Mouse (Mus musculus) heart, postnatal 14 days (tissue): Measurements from ENCODE around the gene Grem2. TPM values are rescaled to one million over a fixed set of nuclear protein-coding genes. Genes with fewer than 3 reads are reported as not detected.

ENCODE experiments used
- DNase-seq, 2 experiments: peaks; one replicate each; pipeline ENCODE4 v3.0.0; 2021 to 2022
- intact Hi-C: fragments of 180-260 bp; cut with DNase I; formaldehyde crosslinking; loops from one replicate; pipeline ENCODE4 v1.15.1; 2025
- total RNA-seq, 2 experiments: library from RNA; stranded (reverse); gene quantifications; 2 replicates each; pipeline ENCODE4 v1.2.3; 2021

Grem2 gene
- total RNA-seq, 2 experiments from 2014 or later, result 0.10 to 0.17 TPM

GRCm38 (mm10) chr1:174811846-174812245, 109.8 kb downstream of the Grem2 start:
- no peak for DNase-seq
- intact Hi-C loops, result no loop called here

GRCm38 (mm10) chr1:174788617-174789016, 133.0 kb downstream of the Grem2 start:
- DNase-seq, result no peak

More at GRCm38 (mm10) chr1:174788617-174789016, 133.0 kb downstream of the Grem2 start:
- intact Hi-C loops, result no loop called here
